Mouse (Mus musculus): ENCODE results near the gene Rps27. TPM values are rescaled to one million over a fixed set of nuclear protein-coding genes. Genes with fewer than 3 reads are reported as not detected.

Rps27 gene
- total and polyA plus RNA-seq, 3 experiments: 1,222 to 3,858 (median 2,224) TPM

DNA sequence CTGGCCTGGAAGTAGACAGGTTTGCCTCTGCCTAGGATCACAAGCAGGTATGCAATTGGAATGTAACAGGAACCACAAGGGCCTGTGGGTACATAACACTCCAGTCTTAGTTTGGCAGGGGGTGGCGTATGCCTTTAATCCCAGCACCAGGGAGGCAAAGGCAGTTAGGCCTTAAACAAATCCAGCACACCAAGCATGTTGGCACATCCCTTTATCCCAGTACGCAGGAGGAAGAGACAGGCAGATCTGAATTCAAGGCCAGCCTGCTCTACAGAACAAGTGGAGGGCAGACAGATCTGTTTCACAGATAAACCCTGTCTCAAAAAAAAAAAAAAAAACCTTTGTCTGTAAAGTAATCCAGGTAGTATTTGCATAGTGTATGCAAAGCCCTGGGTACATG, 4.8 kb downstream of the Rps27 start:
- H3K27ac ChIP-seq (ENCODE audit: insufficient read depth, low read depth): peak overlapping the region; percentile 6; the same call in 1 of the 2 replicates
- in situ Hi-C loops (cut with MboI; ENCODE audit: low pct_ligation_motif_present, low pct_unique_long_range_greater_than_20kb, low sequenced_read_pairs) (no loop called here), dilution Hi-C loops (cut with MboI; ENCODE audit: extremely low pct_ligation_motif_present, extremely low pct_unique_long_range_greater_than_20kb, low sequenced_read_pairs) (no loop called here)
- no peaks in the 10 kb centered on the region for H3K27me3 ChIP-seq (replicated peaks)
- H3K4me2 ChIP-seq (ENCODE audit: insufficient read depth, low read depth, poor library complexity, severe bottlenecking): no peak overlapping the region
- H3K4me3 ChIP-seq (replicated peaks in 1 of 3; ENCODE audit: low read depth in 2 of 3, low read length in 2 of 3, poor library complexity in 1 of 3): no peak overlapping the region
- no peak for DNase-seq (ENCODE audit: extremely low read depth)
- H3K36me3 ChIP-seq (replicated peaks in 1 of 2; ENCODE audit: control insufficient read depth in 1 of 2, insufficient read depth in 1 of 2, low read length in 1 of 2): peaks cover 41 to 67% of the 10 kb centered on the region in 2 experiments
- no peaks in the 10 kb centered on the region for H3K9me3 ChIP-seq (replicated peaks; ENCODE audit: low read length)
- H3K9ac ChIP-seq (ENCODE audit: insufficient read depth, low read depth): no peak overlapping the region
- TF ChIP-seq ZNF384 (IDR thresholded peaks at IDR 0.05; ENCODE audit: low read depth, low read length) (0 out of 2 replicates have a peak, but pooled peaks have one; percentile 22), NELFE (IDR thresholded peaks at IDR 0.05; ENCODE audit: low read depth, low read length) (no peak), POLR2AphosphoS2 (IDR thresholded peaks at IDR 0.05; ENCODE audit: low read depth, low read length) (no peak), MXI1 (IDR thresholded peaks at IDR 0.05; ENCODE audit: low read depth, low read length) (no peak)
- peaks cover 3 to 33% of the 10 kb centered on the region in 2 experiments; a peak in 3 of 4 replicates for H3K4me1 ChIP-seq (ENCODE audit: control insufficient read depth in 1 of 2, insufficient read depth in 2 of 2)
- H3K79me2 ChIP-seq (replicated peaks; ENCODE audit: control insufficient read depth, extremely low read depth, insufficient read depth, poor library complexity, severe bottlenecking): peaks cover 35% of the 10 kb centered on the region

DNA sequence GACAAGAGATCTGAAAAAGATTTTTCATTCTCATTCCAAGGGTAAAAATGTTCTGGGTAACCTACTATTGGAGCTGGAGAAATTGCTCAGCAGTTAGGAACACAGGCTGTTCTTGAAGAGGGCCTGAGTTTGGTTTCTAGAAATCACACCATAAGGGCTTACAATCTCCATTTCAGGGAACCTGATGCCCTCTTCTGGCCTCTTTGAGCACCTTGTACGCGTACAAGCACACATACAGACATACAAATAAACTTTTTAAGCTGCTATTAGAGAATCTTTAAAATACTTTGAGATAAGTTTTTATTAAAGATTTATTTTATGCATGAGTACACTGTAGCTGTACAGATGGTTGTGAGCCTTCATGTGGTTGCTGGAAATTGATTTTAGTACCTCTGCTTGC, 8.9 kb downstream of the Rps27 start:
- TF ChIP-seq EP300 (IDR thresholded peaks at IDR 0.05; ENCODE audit: low read length) (no peak), RAD21 (IDR thresholded peaks at IDR 0.05; ENCODE audit: low read depth, low read length) (peak; percentile 56), CTCF (conservative IDR thresholded peaks at IDR 0.05 in 1 of 2, IDR thresholded peaks at IDR 0.05 in 1 of 2; ENCODE audit: low read depth in 2 of 2, low read length in 2 of 2) (peak in 1 of 2 experiments; percentile 56; a peak in 2 of 4 replicates), SMC3 (IDR thresholded peaks at IDR 0.05; ENCODE audit: low read depth, low read length) (peak; percentile 26)
- no peak overlapping the region for H3K4me2 ChIP-seq (ENCODE audit: insufficient read depth, low read depth, poor library complexity, severe bottlenecking)
- no peak overlapping the region for H3K27ac ChIP-seq (ENCODE audit: insufficient read depth, low read depth)
- H3K4me3 ChIP-seq (replicated peaks in 1 of 3; ENCODE audit: low read depth in 2 of 3, low read length in 2 of 3, poor library complexity in 1 of 3): no peak overlapping the region
- peaks cover 18 to 38% of the 10 kb centered on the region in 2 experiments for H3K36me3 ChIP-seq (replicated peaks in 1 of 2; ENCODE audit: control insufficient read depth in 1 of 2, insufficient read depth in 1 of 2, low read length in 1 of 2)
- no peaks in the 10 kb centered on the region; the same call in 1 of the 2 replicates for H3K79me2 ChIP-seq (replicated peaks; ENCODE audit: control insufficient read depth, extremely low read depth, insufficient read depth, poor library complexity, severe bottlenecking)
- H3K9me3 ChIP-seq (replicated peaks; ENCODE audit: low read length): no peaks in the 10 kb centered on the region
- no peaks in the 10 kb centered on the region for H3K27me3 ChIP-seq (replicated peaks)
- H3K4me1 ChIP-seq (ENCODE audit: control insufficient read depth in 1 of 2, insufficient read depth in 2 of 2): peaks cover 7 to 20% of the 10 kb centered on the region in 2 experiments
- no peak overlapping the region for H3K9ac ChIP-seq (ENCODE audit: insufficient read depth, low read depth)
- no peak for DNase-seq (ENCODE audit: extremely low read depth)
- dilution Hi-C loops (cut with MboI; ENCODE audit: extremely low pct_ligation_motif_present, extremely low pct_unique_long_range_greater_than_20kb, low sequenced_read_pairs): no loop called here
- in situ Hi-C loops (cut with MboI; ENCODE audit: low pct_ligation_motif_present, low pct_unique_long_range_greater_than_20kb, low sequenced_read_pairs): no loop called here

- Histone ChIP-seq H3K9me3 (replicated peaks; ENCODE audit: low read length) (no peaks in the 10 kb centered on the region), H3K79me2 (replicated peaks; ENCODE audit: control insufficient read depth, extremely low read depth, insufficient read depth, poor library complexity, severe bottlenecking) (no peaks in the 10 kb centered on the region), H3K4me2 (ENCODE audit: insufficient read depth, low read depth, poor library complexity, severe bottlenecking) (no peak overlapping the region), H3K36me3 (replicated peaks in 1 of 2; ENCODE audit: control insufficient read depth in 1 of 2, insufficient read depth in 1 of 2, low read length in 1 of 2) (peaks cover 14 to 29% of the 10 kb centered on the region in 2 experiments), H3K27ac (ENCODE audit: insufficient read depth, low read depth) (no peak overlapping the region), H3K4me1 (ENCODE audit: control insufficient read depth in 1 of 2, insufficient read depth in 2 of 2) (peaks cover 7 to 15% of the 10 kb centered on the region in 2 experiments), H3K27me3 (replicated peaks) (no peaks in the 10 kb centered on the region), H3K4me3 (replicated peaks in 1 of 3; ENCODE audit: low read depth in 2 of 3, low read length in 2 of 3, poor library complexity in 1 of 3) (no peak overlapping the region), H3K9ac (ENCODE audit: insufficient read depth, low read depth) (no peak overlapping the region)
- TF ChIP-seq CHD1 (IDR thresholded peaks at IDR 0.05; ENCODE audit: low read depth, low read length) (no peak), USF1 (IDR thresholded peaks at IDR 0.05; ENCODE audit: low read depth, low read length) (no peak), JUND (conservative IDR thresholded peaks at IDR 0.05; ENCODE audit: low read depth, low read length) (no peak), RAD21 (IDR thresholded peaks at IDR 0.05; ENCODE audit: low read depth, low read length) (no peak), MXI1 (IDR thresholded peaks at IDR 0.05; ENCODE audit: low read depth, low read length) (no peak), EP300 (IDR thresholded peaks at IDR 0.05; ENCODE audit: low read length) (0 out of 2 replicates have a peak, but pooled peaks have one; percentile 18), GABPA (IDR thresholded peaks at IDR 0.05; ENCODE audit: insufficient replicate concordance, low read depth, low read length) (no peak), ETS1 (conservative IDR thresholded peaks at IDR 0.05; ENCODE audit: low read depth, low read length) (no peak)
- in situ Hi-C loops (cut with MboI; ENCODE audit: low pct_ligation_motif_present, low pct_unique_long_range_greater_than_20kb, low sequenced_read_pairs): no loop called here
- dilution Hi-C loops (cut with MboI; ENCODE audit: extremely low pct_ligation_motif_present, extremely low pct_unique_long_range_greater_than_20kb, low sequenced_read_pairs): no loop called here
- no peak for DNase-seq (ENCODE audit: extremely low read depth)
Observed at GRCm38 (mm10) chr3:90203619-90204018, 9.8 kb downstream of the Rps27 start.
